Mouse (Mus musculus) CD4-positive, CD25-positive, alpha-beta regulatory T cell, adult 2 months (primary cell): ENCODE measurements around the gene Fam173b.
"Not testable (repeated sequence)": the region's sequence is repeated elsewhere in the genome, so short reads cannot be mapped to it uniquely, and the experiment has no call there.

Experiments used
- DNase-seq: peaks from one replicate; pipeline ENCODE4 v3.0.0-alpha.2; 2012; ENCODE audit warnings: low read depth, low spot score

Gene Fam173b

DNA sequence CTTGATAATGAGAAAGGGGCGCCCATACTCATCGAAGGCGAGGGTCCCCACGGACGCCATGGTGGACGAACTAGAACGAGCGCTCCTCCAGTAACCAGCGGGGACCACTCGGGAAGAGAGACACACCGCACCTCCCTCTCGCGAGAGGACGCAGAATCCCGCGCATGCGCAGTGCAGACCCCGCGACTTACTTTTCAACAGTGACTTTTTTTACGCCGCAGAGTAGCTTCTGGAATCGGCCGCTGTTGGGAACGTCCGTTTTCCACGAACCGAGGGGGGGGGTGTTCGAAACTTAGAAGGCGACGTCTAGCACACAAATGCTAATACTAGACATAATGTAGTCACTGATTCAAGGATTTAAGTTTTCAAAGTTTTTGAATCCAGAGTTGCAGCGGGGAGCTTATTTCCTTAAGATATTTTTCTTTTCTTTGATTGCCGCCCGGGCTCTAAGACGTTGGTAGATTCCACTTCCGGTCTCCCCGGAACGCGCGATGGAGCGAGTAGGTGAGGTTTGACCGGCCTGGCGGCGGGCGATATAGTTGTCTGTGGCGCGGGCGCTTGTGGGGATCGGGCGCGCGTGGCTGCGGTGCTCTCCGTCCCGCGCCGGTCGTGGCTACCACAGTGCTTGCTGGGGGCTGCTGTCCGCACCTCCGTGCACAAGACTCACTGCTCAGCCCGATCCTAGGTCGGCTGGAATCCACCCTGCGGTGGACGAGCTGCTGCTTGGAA lies at the start of gene Fam173b, which contains the start of gene Cct5:
TSS of gene Fam173b (plus strand) at position 207 of the 729 bp plus-strand sequence.
TSS of gene Cct5 (minus strand) at position 159 of the 729 bp plus-strand sequence.
- DNase-seq = peak; percentile 99

DNA sequence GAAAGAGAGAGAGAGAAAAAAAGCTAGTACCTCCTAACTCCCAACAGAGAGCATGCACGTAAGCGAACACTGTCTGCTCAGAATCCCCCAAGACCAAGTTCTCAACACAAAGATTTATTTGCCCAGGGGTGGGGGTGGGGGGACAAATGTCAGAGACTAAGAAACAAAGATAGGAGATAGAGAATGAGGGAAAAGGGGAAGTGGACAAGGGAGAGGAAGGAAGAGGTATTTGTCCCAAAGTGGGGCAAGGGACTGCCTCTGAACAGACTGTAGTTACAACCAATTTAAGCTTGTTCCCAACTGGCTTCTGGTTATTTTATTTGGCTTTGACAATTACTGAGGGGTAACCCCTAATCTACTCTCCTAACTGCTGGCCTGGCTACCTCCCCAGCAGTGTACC lies 46.8 kb upstream of the Fam173b start:
- no peak for DNase-seq

DNA sequence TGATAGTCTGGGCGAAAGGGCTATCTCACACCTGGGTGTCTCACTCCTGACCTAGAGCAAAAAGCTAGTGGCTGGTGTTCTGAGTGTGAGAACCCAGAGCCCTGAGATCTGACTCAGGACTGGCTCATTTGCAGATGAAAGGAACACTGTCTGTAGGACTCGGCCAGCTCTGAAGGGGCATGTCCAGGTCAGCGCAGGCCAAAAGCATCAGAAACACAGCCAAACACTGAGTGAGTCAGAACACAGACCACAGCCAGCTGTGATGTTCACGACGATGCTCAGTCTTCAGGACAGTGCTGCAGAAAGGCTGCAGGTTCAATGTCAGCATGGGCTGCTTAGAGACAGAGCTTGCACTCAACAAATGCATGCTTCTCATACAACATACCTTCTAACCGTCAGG lies 40.3 kb upstream of the Fam173b start:
- DNase-seq = no peak

GRCm38 (mm10) chr15:31561976-31562375 lies 39.7 kb upstream of the Fam173b start:
- DNase-seq = no peak

DNA sequence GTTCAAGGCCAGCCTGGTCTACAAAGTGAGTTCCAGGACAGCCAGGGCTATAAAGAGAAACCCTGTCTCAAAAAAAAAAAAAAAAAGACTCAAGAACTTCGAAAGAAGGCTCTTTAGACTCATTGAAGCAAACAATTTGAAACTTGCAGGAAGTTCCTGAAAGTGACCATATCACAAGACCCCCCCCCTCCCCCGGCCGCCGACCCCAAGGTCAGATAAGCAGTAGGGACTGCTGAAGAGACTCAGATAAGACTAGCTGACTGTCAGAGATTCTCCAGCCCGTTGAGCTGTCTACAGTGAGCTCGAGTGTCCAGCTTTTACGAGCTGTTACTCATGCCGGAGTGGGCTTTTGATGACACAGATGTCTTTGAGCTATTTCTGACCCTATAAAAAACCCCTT lies 38.8 kb upstream of the Fam173b start:
- no peak for DNase-seq

GRCm38 (mm10) chr15:31563577-31564546 lies 37.8 kb upstream of the Fam173b start:
- no peak for DNase-seq

DNA sequence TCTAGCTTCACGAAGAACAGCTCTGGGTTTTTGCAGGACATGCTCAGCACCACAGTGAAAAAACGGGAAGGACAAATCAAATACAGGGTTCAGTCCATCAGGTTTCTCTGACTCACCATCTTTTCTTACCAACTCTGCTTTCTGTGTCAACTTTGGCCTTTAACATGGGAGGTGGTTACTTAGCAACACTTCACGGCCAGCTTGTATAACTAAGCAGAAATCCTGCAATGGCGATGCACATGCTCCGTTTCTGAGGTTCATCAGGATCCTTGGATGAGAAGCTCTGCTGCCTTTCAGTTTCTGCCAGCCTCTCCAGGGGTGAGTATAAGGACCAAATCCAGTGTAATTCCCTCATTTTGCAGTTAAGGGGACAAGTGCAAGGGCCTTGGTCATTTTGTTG lies 36.5 kb upstream of the Fam173b start, which contains the start of gene Cmbl:
TSS of gene Cmbl (plus strand) at position 206 of the 400 bp plus-strand sequence.
- no peak for DNase-seq

GRCm38 (mm10) chr15:31565786-31566185 lies 35.9 kb upstream of the Fam173b start:
- no peak for DNase-seq

DNA sequence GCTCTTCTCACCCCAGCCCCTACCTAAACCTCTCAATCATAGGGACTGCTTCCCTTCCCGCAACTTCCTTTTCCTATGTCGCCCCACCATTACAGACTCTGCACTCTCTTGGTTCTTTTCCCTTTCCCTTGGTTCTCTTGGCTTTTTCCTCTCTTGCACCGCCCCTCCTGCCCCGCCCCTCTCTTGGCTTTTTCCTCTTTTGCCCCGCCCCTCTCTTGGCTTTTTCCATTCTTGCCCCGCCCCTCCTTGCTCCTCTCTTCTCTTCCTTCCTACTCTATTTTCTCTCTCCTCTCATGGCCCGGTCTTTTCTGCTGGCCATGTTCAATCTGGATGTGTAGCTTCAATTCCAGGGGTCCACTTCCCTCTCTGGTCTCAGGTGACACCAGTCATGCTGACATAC lies 34.2 kb upstream of the Fam173b start:
- DNase-seq = no peak

DNA sequence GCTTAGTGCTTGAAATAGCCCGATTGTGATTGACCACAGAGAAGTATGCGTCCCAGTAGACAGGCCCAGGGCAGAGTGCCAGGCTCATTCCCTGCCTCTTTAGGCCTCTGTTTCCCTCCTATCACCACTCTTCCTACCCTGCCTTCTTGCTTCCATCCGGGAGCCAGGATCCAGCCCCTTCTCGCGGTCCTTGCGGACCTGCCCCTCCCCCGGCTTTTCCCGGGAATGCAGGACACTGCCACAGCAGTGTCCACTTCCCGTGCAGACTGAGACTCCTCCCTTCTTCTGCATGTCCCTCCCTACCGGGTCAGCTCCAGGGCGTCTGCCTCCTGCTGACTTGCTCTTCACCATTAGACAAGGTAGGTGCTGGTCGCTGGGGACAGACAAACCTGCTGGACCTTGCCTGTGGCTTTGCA lies 33.1 kb upstream of the Fam173b start:
- DNase-seq = no peak

GRCm38 (mm10) chr15:31569325-31570022 lies 32.2 kb upstream of the Fam173b start:
- no peak for DNase-seq

DNA sequence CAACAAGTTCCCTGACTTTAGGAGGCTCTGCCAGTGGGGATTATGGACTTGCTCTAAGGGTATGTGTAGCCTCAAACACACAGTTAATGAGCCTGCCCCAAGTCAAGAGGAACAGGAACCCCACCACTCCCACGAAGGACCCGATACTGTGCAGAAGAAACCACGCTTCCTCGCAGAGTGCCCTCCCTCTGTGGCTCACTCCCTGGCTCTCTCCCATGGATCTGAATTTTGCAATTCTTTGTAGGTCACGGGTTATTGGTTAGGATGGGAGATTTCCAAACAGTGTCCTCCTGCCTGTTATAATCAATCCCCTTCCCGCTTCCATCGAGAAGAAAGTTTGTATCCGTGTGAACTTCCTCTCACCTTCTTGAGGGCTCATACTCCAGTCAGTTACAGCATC lies 30.7 kb upstream of the Fam173b start:
- DNase-seq = no peak

GRCm38 (mm10) chr15:31571906-31572722 lies 29.5 kb upstream of the Fam173b start:
- no peak for DNase-seq

- DNase-seq = no peak
These were observed 28.4 kb upstream of the Fam173b start for GRCm38 (mm10) chr15:31573287-31573686.

DNA sequence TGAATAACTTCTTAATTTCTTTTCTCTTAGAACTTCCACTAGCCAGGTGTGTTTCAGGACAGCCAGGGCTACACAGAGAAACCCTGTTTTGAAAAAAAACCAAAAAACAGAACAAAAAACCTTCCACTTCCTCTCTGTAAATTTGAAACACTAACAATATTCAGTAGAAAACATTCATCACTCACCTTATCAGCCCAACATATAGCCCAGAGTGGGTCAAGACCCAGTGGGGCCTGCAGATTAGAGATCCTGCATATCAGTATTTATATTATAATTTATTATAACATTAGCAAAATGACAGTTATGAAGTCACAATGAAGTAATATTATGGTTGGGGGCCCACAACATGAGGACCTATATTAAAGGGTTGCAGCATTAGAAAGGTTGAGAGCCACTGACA lies 28.0 kb upstream of the Fam173b start:
- DNase-seq = no peak

GRCm38 (mm10) chr15:31576076-31576475 lies 25.6 kb upstream of the Fam173b start:
- DNase-seq = no peak

DNA sequence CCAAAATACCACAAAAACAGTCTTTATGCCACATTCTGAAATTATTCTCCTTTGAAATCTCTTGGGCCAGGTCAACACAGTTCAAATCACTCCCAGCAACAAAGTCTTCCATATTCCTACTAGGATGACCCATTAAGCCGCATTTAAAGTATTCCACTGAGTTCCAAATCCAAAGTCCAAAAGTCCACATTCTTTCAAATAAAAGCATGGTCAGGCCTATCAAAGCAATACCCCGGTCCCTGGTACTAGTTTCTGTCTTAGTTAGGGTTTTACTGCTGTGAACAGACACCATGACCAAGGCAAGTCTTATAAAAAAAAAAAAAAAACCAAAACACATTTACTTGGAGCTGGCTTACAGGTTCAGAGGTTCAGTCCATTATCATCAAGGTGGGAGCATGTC lies 20.6 kb upstream of the Fam173b start:
- not testable (repeated sequence) for DNase-seq

DNA sequence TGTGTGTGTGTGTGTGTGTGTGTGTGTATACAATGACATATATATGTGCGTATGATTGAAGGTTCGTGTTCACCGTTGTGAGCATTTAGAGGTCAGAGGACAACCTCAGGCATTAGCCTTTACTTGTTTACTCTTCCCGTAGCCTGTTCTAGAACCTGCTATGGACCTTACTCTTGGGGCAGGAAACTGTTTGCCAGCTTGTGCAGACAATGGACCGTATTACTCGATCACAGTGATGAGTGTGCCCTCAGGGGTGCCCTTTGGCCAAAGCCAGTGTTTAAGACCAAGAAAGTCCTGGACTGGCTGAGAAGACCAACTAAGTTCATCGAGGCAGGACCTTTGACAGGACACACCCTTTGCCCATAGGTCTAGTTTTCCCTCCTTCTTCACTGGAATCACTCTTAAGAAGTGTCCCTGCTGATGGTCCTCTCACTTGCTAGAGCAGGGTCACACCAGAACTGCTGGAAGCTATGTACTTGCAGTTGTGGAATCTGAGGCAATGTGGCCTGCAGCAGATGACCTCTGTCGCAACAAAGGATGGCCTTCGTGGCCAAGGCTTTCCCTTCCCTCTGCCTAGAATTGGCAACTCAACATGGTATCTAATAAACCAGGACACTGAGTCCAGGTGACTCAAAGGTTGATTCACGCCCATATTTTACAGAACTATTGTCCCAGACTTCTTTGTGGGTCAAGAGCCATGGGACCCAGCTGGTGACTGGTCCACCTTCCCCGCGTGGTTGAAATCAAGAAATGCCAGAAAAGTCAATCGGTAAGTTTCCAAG lies 18.2 kb upstream of the Fam173b start:
- DNase-seq = no peak

- no peak for DNase-seq
These were observed 16.4 kb upstream of the Fam173b start for GRCm38 (mm10) chr15:31585238-31585637.

DNA sequence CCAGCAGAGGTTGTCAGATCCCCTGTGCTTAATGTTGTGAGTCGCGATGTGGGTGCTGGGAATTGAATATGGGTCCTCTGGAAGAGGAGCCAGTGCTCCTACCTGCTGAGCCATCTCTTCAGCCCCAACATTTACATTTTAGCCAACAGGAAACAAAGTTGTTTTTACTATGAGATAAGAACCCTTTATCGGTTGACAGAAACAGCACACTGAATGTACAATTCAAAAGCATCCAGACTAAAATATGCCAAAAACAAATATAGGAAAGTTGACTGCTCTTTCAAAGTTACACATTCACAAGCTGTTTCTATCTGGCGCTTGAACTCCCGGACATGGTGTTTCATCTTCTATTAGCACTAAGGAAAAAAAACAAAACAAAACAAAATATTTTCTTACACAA lies 15.6 kb upstream of the Fam173b start:
- DNase-seq = no peak
